Mouse (Mus musculus) forebrain, embryonic 14.5 days (tissue): Measurements from ENCODE around the gene Acap3. TPM values are rescaled to one million over a fixed set of nuclear protein-coding genes. Genes with fewer than 3 reads are reported as not detected.

Source experiments
- ATAC-seq: fragments of 200-750 bp; cut with Nextera tagmentation; 2 replicates; pipeline ENCODE4 v1.8.0; 2017; ENCODE audit warnings: mild to moderate bottlenecking, moderate library complexity
- DNase-seq: peaks from one replicate; pipeline ENCODE4 v3.0.0-alpha.2; 2015; ENCODE audit warnings: low spot score
- H3K27ac ChIP-seq: fragments of 300-500 bp; sonication (generic); 2 replicates; pipeline ENCODE4 v1.5.1; 2014; ENCODE audit warnings: low read depth, mild to moderate bottlenecking, control low read depth, low read length, moderate library complexity
- H3K27me3 ChIP-seq: fragments of 300-500 bp; sonication (generic); replicated peaks from 2 replicates; pipeline ENCODE4 v1.6.1; 2014; ENCODE audit warnings: low read length, control low read depth, mixed read lengths; ENCODE audit not compliant: control insufficient read depth, insufficient read depth
- H3K36me3 ChIP-seq: fragments of 300-500 bp; sonication (generic); 2 replicates; pipeline ENCODE4 v1.6.1; 2014; ENCODE audit warnings: low read length, control low read depth; ENCODE audit not compliant: control insufficient read depth, insufficient read depth
- H3K4me1 ChIP-seq: fragments of 300-500 bp; sonication (generic); 2 replicates; pipeline ENCODE4 v1.6.1; 2014; ENCODE audit warnings: antibody characterized with exemption, low read length, control low read depth; ENCODE audit not compliant: control insufficient read depth, insufficient read depth
- H3K4me2 ChIP-seq: fragments of 300-500 bp; sonication (generic); 2 replicates; pipeline ENCODE4 v1.6.1; 2014; ENCODE audit warnings: mild to moderate bottlenecking, control low read depth, low read length
- H3K4me3 ChIP-seq: fragments of 300-500 bp; sonication (generic); 2 replicates; pipeline ENCODE4 v1.5.1; 2014; ENCODE audit warnings: low read depth, low read length, control low read depth
- H3K9ac ChIP-seq: fragments of 300-500 bp; sonication (generic); 2 replicates; pipeline ENCODE4 v1.6.1; 2014; ENCODE audit warnings: mild to moderate bottlenecking, low read length, control low read depth, moderate library complexity
- H3K9me3 ChIP-seq: fragments of 300-500 bp; sonication (generic); replicated peaks from 2 replicates; pipeline ENCODE4 v1.6.1; 2016; ENCODE audit warnings: low read length, control low read depth, mixed read lengths; ENCODE audit not compliant: control insufficient read depth
- WGBS: fragments of 180-500 bp; shearing (Covaris S2); extraction: QIAGEN DNeasy Blood & Tissue Kit; methylation state at CpG from one replicate; pipeline ENCODE4 v1.1.7; 2014; 5-methylcytosine and 5-hydroxymethylcytosine counted together
- polyA plus RNA-seq: library from polyadenylated mRNA; unstranded; fragments of >200 nt; fragmentation: Nextera tagmentation; extraction: Ambion mirVana; gene quantifications from 2 replicates; pipeline ENCODE4 v1.2.1, GENCODE M21; 2014

The Acap3 gene
- 60.5 and 77.0 TPM in 2 replicates for polyA plus RNA-seq

GRCm38 (mm10) chr4:155891551-155892001, at the start of gene Acap3, which contains the start of gene Pusl1:
TSS of gene Acap3 (plus strand) at chr4:155891822.
TSS of gene Pusl1 (minus strand) at chr4:155891781.
- Histone ChIP-seq H3K36me3 (peaks cover 45% of the 10 kb centered on the region), H3K4me3 (peak within 1 kb of the TSS; percentile 98), H3K9ac (peak within 1 kb of the TSS; percentile 95), H3K27ac (peak within 1 kb of the TSS; percentile 99), H3K4me1 (peaks cover 38% of the 10 kb centered on the region), H3K27me3 (no peaks in the 10 kb centered on the region), H3K4me2 (peak within 1 kb of the TSS; percentile 97), H3K9me3 (no peaks in the 10 kb centered on the region)
- DNase-seq (peak; percentile 98), ATAC-seq (peak; percentile 88)
- 0% methylated on average over 52 of the region's 52 CpGs for WGBS

GRCm38 (mm10) chr4:155843231-155843630, 48.4 kb upstream of the Acap3 start:
- H3K4me1 ChIP-seq: peaks cover 22% of the 10 kb centered on the region
- no peak overlapping the region for H3K4me2 ChIP-seq
- 0 out of 2 replicates have a peak, but pooled peaks cover 3% of the 10 kb centered on the region for H3K27me3 ChIP-seq
- no peak for DNase-seq
- H3K9ac ChIP-seq: no peak overlapping the region
- 81% methylated on average over 5 of the region's 5 CpGs for WGBS
- H3K9me3 ChIP-seq: no peaks in the 10 kb centered on the region
- H3K27ac ChIP-seq: no peak overlapping the region
- H3K4me3 ChIP-seq: no peak overlapping the region
- no peak for ATAC-seq
- H3K36me3 ChIP-seq: no peaks in the 10 kb centered on the region

- Histone ChIP-seq H3K4me2 (peak within 1 kb of the TSS; percentile 94), H3K36me3 (no peaks in the 10 kb centered on the region), H3K4me1 (peaks cover 24% of the 10 kb centered on the region), H3K9ac (peak within 1 kb of the TSS; percentile 89), H3K27me3 (no peaks in the 10 kb centered on the region), H3K27ac (peak within 1 kb of the TSS; percentile 65), H3K9me3 (no peaks in the 10 kb centered on the region), H3K4me3 (peak within 1 kb of the TSS; percentile 83)
- peak; percentile 92 for DNase-seq
- 4% methylated on average over 35 of the region's 65 CpGs for WGBS
- peak; percentile 92 for ATAC-seq
These were observed 44.6 kb upstream of the Acap3 start, which contains the start of gene Dvl1 for GRCm38 (mm10) chr4:155846871-155847578. TSS of gene Dvl1 (plus strand) at chr4:155847402.

- peak; percentile 23 for DNase-seq
- Histone ChIP-seq H3K4me3 (peak overlapping the region; percentile 83), H3K36me3 (no peaks in the 10 kb centered on the region), H3K4me2 (peak overlapping the region; percentile 94), H3K27ac (peak overlapping the region; percentile 65), H3K27me3 (no peaks in the 10 kb centered on the region), H3K9me3 (no peaks in the 10 kb centered on the region), H3K4me1 (peaks cover 24% of the 10 kb centered on the region), H3K9ac (peak overlapping the region; percentile 89)
- no peak; the same call in none of the 2 replicates for ATAC-seq
- WGBS: 1% methylated on average over 68 of the region's 69 CpGs
These were observed 43.9 kb upstream of the Acap3 start for GRCm38 (mm10) chr4:155847591-155848352.

- peak overlapping the region; percentile 94 for H3K4me2 ChIP-seq
- DNase-seq (no peak), ATAC-seq (no peak)
- peaks cover 5% of the 10 kb centered on the region; the same call in 1 of the 2 replicates for H3K36me3 ChIP-seq
- no peaks in the 10 kb centered on the region for H3K27me3 ChIP-seq
- no peak overlapping the region for H3K27ac ChIP-seq
- H3K4me3 ChIP-seq: peak overlapping the region; percentile 83
- peak overlapping the region; percentile 89 for H3K9ac ChIP-seq
- H3K9me3 ChIP-seq: no peaks in the 10 kb centered on the region
- 58% methylated on average over 7 of the region's 7 CpGs for WGBS
- peaks cover 24% of the 10 kb centered on the region for H3K4me1 ChIP-seq
These were observed 43.1 kb upstream of the Acap3 start for GRCm38 (mm10) chr4:155848434-155849095.

GRCm38 (mm10) chr4:155849391-155849790, 42.2 kb upstream of the Acap3 start:
- Histone ChIP-seq H3K36me3 (peaks cover 14% of the 10 kb centered on the region), H3K9ac (0 out of 2 replicates have a peak overlapping the region, but pooled peaks have one; percentile 89), H3K4me3 (no peak overlapping the region), H3K4me1 (peaks cover 24% of the 10 kb centered on the region), H3K4me2 (peak overlapping the region; percentile 94; the same call in 1 of the 2 replicates), H3K9me3 (no peaks in the 10 kb centered on the region), H3K27me3 (no peaks in the 10 kb centered on the region), H3K27ac (no peak overlapping the region)
- ATAC-seq: no peak
- WGBS: 92% methylated on average over 2 of the region's 2 CpGs
- no peak for DNase-seq

GRCm38 (mm10) chr4:155849792-155850451, 41.7 kb upstream of the Acap3 start:
- DNase-seq (no peak), ATAC-seq (no peak)
- H3K4me3 ChIP-seq: no peak overlapping the region
- H3K9me3 ChIP-seq: no peaks in the 10 kb centered on the region
- H3K27me3 ChIP-seq: no peaks in the 10 kb centered on the region
- peaks cover 19% of the 10 kb centered on the region for H3K36me3 ChIP-seq
- H3K4me2 ChIP-seq: no peak overlapping the region
- 97% methylated on average over 3 of the region's 3 CpGs for WGBS
- H3K4me1 ChIP-seq: peaks cover 24% of the 10 kb centered on the region
- H3K27ac ChIP-seq: no peak overlapping the region
- H3K9ac ChIP-seq: no peak overlapping the region

- H3K4me2 ChIP-seq: no peak overlapping the region
- DNase-seq: no peak
- no peaks in the 10 kb centered on the region for H3K27me3 ChIP-seq
- no peak overlapping the region for H3K4me3 ChIP-seq
- 94% methylated on average over 3 of the region's 3 CpGs for WGBS
- no peak overlapping the region for H3K27ac ChIP-seq
- peaks cover 24% of the 10 kb centered on the region for H3K4me1 ChIP-seq
- ATAC-seq: no peak
- no peak overlapping the region for H3K9ac ChIP-seq
- peaks cover 33% of the 10 kb centered on the region for H3K36me3 ChIP-seq
- H3K9me3 ChIP-seq: no peaks in the 10 kb centered on the region
These were observed 40.3 kb upstream of the Acap3 start for GRCm38 (mm10) chr4:155851368-155851767.
